Mouse (Mus musculus) spleen, embryonic (tissue): ENCODE data around the gene Gemin2.
"Not testable (repeated sequence)": the region's sequence is repeated elsewhere in the genome, so short reads cannot be mapped to it uniquely, and the experiment has no call there.

Experiments used
- CTCF ChIA-PET: fragments of 350-600 bp; sonication (Branson Sonifier 250); formaldehyde crosslinking; loops from one replicate; lab custom pipeline; 2022; lab: Charles Lee

Gene Gemin2

GRCm38 (mm10) chr12:59056222-59056621, 43.0 kb downstream of the Gemin2 start:
- CTCF ChIA-PET: no interaction called here

DNA sequence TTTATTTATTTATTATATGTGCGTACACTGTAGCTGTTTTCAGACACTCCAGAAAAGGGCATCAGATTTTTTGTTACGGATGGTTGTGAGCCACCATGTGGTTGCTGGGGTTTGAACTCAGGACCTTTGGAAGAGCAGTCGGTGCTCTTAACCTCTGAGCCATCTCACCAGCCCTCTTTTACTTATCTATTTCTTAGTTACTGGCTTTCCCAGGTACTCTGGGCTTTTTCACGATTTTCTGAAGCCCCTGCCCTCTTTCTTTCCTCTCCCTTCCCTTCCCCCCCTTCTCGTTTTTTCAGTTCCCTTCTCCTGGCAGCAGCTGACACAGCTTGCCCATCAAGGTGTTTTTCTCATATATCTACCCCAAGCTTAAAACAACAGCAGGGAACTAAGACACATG, 45.0 kb downstream of the Gemin2 start:
- CTCF ChIA-PET: not testable (repeated sequence)

DNA sequence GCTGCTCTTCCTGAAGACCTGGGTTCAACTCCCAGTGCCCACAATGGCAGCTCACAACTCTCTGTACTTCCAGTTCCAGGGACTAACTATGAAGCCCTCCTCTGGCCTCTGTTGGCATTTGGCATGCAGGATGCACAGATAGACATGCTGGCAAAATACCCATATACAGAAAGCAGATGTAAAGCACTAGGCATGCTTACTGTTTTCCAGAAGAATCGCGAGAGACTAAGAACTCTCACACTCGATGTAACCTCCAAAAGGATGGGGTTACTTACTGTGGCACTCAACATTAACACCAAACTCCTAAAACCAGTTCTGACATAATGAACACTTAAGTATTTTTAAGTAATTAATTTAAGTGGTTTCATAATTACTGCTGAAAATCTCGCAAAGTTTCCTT, 47.1 kb downstream of the Gemin2 start:
- CTCF ChIA-PET: no interaction called here

DNA sequence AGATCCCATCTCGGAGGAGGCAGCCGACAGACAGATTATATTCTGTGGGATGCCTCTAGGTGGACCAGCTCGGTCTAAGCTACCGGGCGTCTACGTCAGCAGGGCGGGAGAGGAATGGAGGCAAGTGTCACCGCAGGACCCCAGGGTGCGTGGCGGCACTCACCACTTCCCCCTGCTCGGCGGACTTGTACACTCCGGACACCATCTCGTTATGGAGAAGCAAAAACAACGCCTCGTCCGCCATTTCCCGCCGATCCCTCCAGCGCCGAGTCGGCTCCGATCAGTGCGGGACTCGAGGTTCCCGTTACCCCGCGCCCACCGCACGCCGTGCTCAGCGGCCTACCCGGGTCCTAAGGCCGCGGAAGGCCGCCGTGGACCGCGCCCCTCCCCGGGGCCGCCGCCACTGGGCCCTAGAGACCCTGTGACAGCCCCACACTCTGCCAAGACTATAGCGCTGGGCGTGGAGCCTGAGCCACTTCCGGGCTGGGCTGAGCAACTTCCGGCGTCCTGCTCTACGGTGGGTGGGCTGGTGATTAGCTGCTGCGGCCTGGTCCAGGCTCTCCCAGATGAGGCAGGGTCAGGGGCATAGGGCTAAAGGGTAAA, 47.9 kb downstream of the Gemin2 start, which contains the start of gene Trappc6b:
Gene Trappc6b (minus strand): TSS at position 480 of the 603 bp plus-strand sequence.
- CTCF ChIA-PET: interaction anchor here (1.1 to 1.3 kb wide), 2 partner anchors 32 to 84 kb away, joined by 4 to 5 read pairs; no protein-coding TSS in a partner anchor

DNA sequence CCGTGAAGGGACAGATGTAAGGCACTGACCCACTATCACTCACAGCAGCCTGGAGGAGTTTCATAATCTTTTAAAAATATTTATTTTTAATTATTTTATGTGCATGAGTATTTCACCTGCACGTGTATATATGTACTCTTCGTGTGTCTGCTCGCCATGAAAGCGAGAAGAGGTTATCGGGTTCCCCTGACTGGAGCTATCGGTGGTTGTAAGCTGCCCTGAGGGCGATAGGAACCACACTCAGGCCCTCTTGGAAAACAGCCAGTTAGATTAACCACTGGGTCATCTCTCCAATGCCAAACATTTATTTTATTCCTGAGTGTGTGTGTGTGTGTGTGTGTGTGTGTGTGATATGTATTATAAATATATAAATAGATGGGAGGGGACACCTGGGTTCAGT, 51.6 kb downstream of the Gemin2 start:
- CTCF ChIA-PET: no interaction called here

GRCm38 (mm10) chr12:59065776-59066175, 52.6 kb downstream of the Gemin2 start:
- CTCF ChIA-PET: no interaction called here

GRCm38 (mm10) chr12:59066448-59067077, 53.4 kb downstream of the Gemin2 start, which contains the start of gene Pnn:
Gene Pnn, plus strand, starts transcription at chr12:59066884.
- CTCF ChIA-PET: interaction anchor here (0.5 kb wide), 1 partner anchor 111 kb away, joined by 3 read pairs; no protein-coding TSS in a partner anchor

DNA sequence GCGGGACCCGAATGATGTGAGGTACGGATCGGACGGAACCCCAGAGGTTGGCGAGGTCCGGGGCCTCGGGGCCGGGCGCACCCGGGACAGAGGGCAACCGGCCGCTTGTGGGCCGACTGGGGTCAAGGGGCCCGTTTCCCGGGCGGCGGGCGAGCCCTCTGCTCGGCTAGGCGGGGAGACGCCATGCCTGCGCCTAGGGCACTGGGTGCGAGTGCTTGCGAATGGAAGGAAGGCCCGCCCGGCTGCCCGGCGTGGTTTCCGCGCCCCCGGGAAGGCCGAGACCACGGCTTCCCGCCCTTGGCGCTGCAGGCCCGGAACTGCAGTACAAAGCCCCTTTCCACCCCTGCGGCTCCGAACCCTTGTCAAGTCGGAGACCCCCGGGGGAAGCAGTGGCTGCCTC, 53.9 kb downstream of the Gemin2 start:
- CTCF ChIA-PET: interaction anchor here (0.5 kb wide), 1 partner anchor 110 kb away, joined by 3 read pairs; no protein-coding TSS in a partner anchor

- CTCF ChIA-PET: no interaction called here
Observed at GRCm38 (mm10) chr12:59068791-59069190, 55.6 kb downstream of the Gemin2 start.

GRCm38 (mm10) chr12:59072286-59072685, 59.1 kb downstream of the Gemin2 start:
- CTCF ChIA-PET: no interaction called here

DNA sequence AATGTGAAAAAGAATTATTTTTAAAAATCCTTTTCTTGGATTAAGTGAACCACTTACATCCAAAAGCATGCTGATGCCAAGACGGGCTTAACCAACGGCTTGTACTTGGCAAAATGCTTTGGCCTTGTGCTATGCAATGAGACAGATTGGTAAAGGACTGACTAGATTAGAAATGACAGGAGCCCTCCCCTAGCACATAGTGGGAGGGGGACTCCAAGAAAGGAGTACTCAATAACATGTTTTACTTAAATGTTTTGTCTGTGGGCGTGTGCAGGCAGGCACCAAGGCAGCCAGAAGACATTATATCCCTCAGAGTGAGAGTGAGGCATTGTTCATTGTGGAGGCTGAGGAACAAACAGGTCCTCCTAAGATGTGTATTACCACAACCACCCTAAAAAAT, 60.9 kb downstream of the Gemin2 start:
- CTCF ChIA-PET: no interaction called here

DNA sequence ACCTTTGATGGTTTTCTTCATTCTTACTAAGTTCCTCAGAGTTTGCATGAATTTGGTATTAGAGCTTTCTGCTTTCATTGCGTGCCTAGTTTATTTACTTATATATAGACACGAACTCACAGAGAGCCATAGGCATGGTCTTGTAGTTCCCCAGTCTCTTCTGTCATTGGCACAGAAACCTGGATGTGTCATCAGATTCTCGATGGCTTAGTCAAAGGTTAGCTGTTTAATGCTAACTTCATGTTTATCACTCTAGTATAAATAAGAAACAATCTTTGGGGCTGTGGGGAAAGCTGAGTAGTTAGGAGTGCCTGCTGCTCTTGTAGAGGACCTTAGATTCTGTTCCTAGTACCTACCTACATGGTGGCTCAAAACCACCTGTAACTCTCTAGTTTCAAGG, 63.8 kb downstream of the Gemin2 start:
- CTCF ChIA-PET: interaction anchor here (0.6 kb wide), 1 partner anchor 1674 kb away, joined by 5 read pairs; no protein-coding TSS in a partner anchor

DNA sequence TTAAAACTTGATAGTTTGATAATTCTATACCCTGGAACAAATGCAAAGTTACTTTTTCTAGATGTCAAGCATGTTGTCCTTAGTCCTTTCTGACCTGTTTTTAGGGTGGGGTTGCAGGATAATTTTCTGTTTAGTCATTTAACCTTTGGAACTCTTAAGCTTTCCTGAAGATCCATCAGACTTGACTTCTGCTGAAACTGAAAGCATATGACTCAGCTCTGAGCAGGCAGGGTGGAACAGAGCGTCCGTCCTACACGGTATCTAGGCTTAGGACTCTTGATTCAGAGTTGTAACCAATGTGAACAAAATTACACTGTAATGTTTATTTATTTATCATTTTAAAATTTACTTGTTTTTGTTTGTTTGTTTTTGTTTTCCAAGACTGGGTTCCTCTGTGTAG, 64.7 kb downstream of the Gemin2 start:
- CTCF ChIA-PET: interaction anchor here (0.6 kb wide), 1 partner anchor 1675 kb away, joined by 5 read pairs; no protein-coding TSS in a partner anchor
